Mouse (Mus musculus): Measurements from ENCODE around the gene Sult5a1. TPM values are rescaled to one million over a fixed set of nuclear protein-coding genes. Genes with fewer than 3 reads are reported as not detected.

Sult5a1 gene
- polyA plus RNA-seq, 1 experiment from 2014 or later, result 13.9 TPM

- peak; percentile 72 for TF ChIP-seq CTCF (IDR thresholded peaks at IDR 0.05; ENCODE audit: low read depth)
- no peaks in the 10 kb centered on the region for H3K9me3 ChIP-seq (replicated peaks; ENCODE audit: low read length)
- no peaks in the 10 kb centered on the region for H3K27me3 ChIP-seq (ENCODE audit: insufficient read depth, low read length)
- H3K9ac ChIP-seq (ENCODE audit: low read depth, low read length), result 0 out of 2 replicates have a peak overlapping the region, but pooled peaks have one; percentile 19
- peak; percentile 93 for DNase-seq (ENCODE audit: low spot score)
- H3K27ac ChIP-seq, result no peak overlapping the region
- H3K36me3 ChIP-seq (ENCODE audit: insufficient read depth, low read length), result no peaks in the 10 kb centered on the region
- peak overlapping the region; percentile 19; the same call in 1 of the 2 replicates for H3K4me2 ChIP-seq (ENCODE audit: low read length)
- peaks cover 12% of the 10 kb centered on the region for H3K4me1 ChIP-seq (replicated peaks; ENCODE audit: insufficient read depth, low read length)
- 2% methylated on average over 9 of the region's 9 CpGs for WGBS
- ATAC-seq (replicated peaks; ENCODE audit: low FRiP score, low read depth), result no peak
- no peak overlapping the region for H3K4me3 ChIP-seq (replicated peaks; ENCODE audit: low read depth, low read length)
Observed at GRCm38 (mm10) chr8:123190678-123191077, 32.6 kb upstream of the Sult5a1 start.

- Histone ChIP-seq H3K4me2 (ENCODE audit: low read length) (no peak overlapping the region), H3K27ac (no peak overlapping the region), H3K9me3 (replicated peaks; ENCODE audit: low read length) (no peaks in the 10 kb centered on the region), H3K36me3 (ENCODE audit: insufficient read depth, low read length) (no peaks in the 10 kb centered on the region), H3K4me1 (replicated peaks; ENCODE audit: insufficient read depth, low read length) (peaks cover 13% of the 10 kb centered on the region), H3K27me3 (ENCODE audit: insufficient read depth, low read length) (no peaks in the 10 kb centered on the region), H3K4me3 (replicated peaks; ENCODE audit: low read depth, low read length) (no peak overlapping the region), H3K9ac (ENCODE audit: low read depth, low read length) (no peak overlapping the region)
- no peak for TF ChIP-seq CTCF (IDR thresholded peaks at IDR 0.05; ENCODE audit: low read depth)
- DNase-seq (ENCODE audit: low spot score) (no peak), ATAC-seq (replicated peaks; ENCODE audit: low FRiP score, low read depth) (no peak)
- WGBS, result 67% methylated on average over 7 of the region's 7 CpGs
Observed at GRCm38 (mm10) chr8:123188841-123189240, 30.7 kb upstream of the Sult5a1 start.

- H3K4me3 ChIP-seq (replicated peaks; ENCODE audit: low read depth, low read length), result no peak overlapping the region
- H3K27me3 ChIP-seq (ENCODE audit: insufficient read depth, low read length), result no peaks in the 10 kb centered on the region
- DNase-seq (ENCODE audit: low spot score) (no peak), ATAC-seq (replicated peaks; ENCODE audit: low FRiP score, low read depth) (no peak)
- H3K9me3 ChIP-seq (replicated peaks; ENCODE audit: low read length), result no peaks in the 10 kb centered on the region
- H3K36me3 ChIP-seq (ENCODE audit: insufficient read depth, low read length), result no peaks in the 10 kb centered on the region
- no peak overlapping the region for H3K9ac ChIP-seq (ENCODE audit: low read depth, low read length)
- H3K4me2 ChIP-seq (ENCODE audit: low read length), result no peak overlapping the region
- no peak for TF ChIP-seq CTCF (IDR thresholded peaks at IDR 0.05; ENCODE audit: low read depth)
- H3K27ac ChIP-seq, result no peak overlapping the region
- peaks cover 13% of the 10 kb centered on the region for H3K4me1 ChIP-seq (replicated peaks; ENCODE audit: insufficient read depth, low read length)
- WGBS, result 72% methylated on average over 2 of the region's 2 CpGs
Observed at GRCm38 (mm10) chr8:123188006-123188405, 29.9 kb upstream of the Sult5a1 start.

- H3K27me3 ChIP-seq (ENCODE audit: insufficient read depth, low read length), result no peaks in the 10 kb centered on the region
- no peaks in the 10 kb centered on the region for H3K9me3 ChIP-seq (replicated peaks; ENCODE audit: low read length)
- H3K36me3 ChIP-seq (ENCODE audit: insufficient read depth, low read length), result no peaks in the 10 kb centered on the region
- WGBS, result 19% methylated on average over 19 of the region's 19 CpGs
- peak; percentile 50; the same call in 1 of the 2 replicates for ATAC-seq (replicated peaks; ENCODE audit: low FRiP score, low read depth)
- H3K4me1 ChIP-seq (replicated peaks; ENCODE audit: insufficient read depth, low read length), result peaks cover 13% of the 10 kb centered on the region
- H3K4me3 ChIP-seq (replicated peaks; ENCODE audit: low read depth, low read length), result no peak within 1 kb of the TSS
- peak within 1 kb of the TSS; percentile 78 for H3K27ac ChIP-seq
- no peak for TF ChIP-seq CTCF (IDR thresholded peaks at IDR 0.05; ENCODE audit: low read depth)
- H3K9ac ChIP-seq (ENCODE audit: low read depth, low read length), result no peak within 1 kb of the TSS
- DNase-seq (ENCODE audit: low spot score), result peak; percentile 83
- peak within 1 kb of the TSS; percentile 1; the same call in 1 of the 2 replicates for H3K4me2 ChIP-seq (ENCODE audit: low read length)
Observed at GRCm38 (mm10) chr8:123185566-123186409, 27.7 kb upstream of the Sult5a1 start, which contains the start of gene Dpep1. Gene Dpep1, plus strand, starts transcription at chr8:123186242.

GRCm38 (mm10) chr8:123181391-123181790, 23.3 kb upstream of the Sult5a1 start:
- DNase-seq (ENCODE audit: low spot score) (no peak), ATAC-seq (replicated peaks; ENCODE audit: low FRiP score, low read depth) (no peak; the same call in 1 of the 2 replicates)
- no peaks in the 10 kb centered on the region for H3K27me3 ChIP-seq (ENCODE audit: insufficient read depth, low read length)
- H3K4me2 ChIP-seq (ENCODE audit: low read length), result no peak overlapping the region
- H3K36me3 ChIP-seq (ENCODE audit: insufficient read depth, low read length), result no peaks in the 10 kb centered on the region
- WGBS, result 48% methylated on average over 3 of the region's 3 CpGs
- peaks cover 8% of the 10 kb centered on the region for H3K4me1 ChIP-seq (replicated peaks; ENCODE audit: insufficient read depth, low read length)
- H3K4me3 ChIP-seq (replicated peaks; ENCODE audit: low read depth, low read length), result no peak overlapping the region
- no peaks in the 10 kb centered on the region for H3K9me3 ChIP-seq (replicated peaks; ENCODE audit: low read length)
- H3K9ac ChIP-seq (ENCODE audit: low read depth, low read length), result no peak overlapping the region
- H3K27ac ChIP-seq, result no peak overlapping the region
- TF ChIP-seq CTCF (IDR thresholded peaks at IDR 0.05; ENCODE audit: low read depth), result no peak

GRCm38 (mm10) chr8:123156070-123156773, 1.9 kb downstream of the Sult5a1 start:
- 84% methylated on average over 9 of the region's 9 CpGs for WGBS
- Histone ChIP-seq H3K27me3 (ENCODE audit: insufficient read depth, low read length) (no peaks in the 10 kb centered on the region), H3K4me2 (ENCODE audit: low read length) (no peak overlapping the region), H3K27ac (no peak overlapping the region), H3K36me3 (ENCODE audit: insufficient read depth, low read length) (no peaks in the 10 kb centered on the region), H3K9me3 (replicated peaks; ENCODE audit: low read length) (no peaks in the 10 kb centered on the region), H3K9ac (ENCODE audit: low read depth, low read length) (no peak overlapping the region), H3K4me3 (replicated peaks; ENCODE audit: low read depth, low read length) (no peak overlapping the region), H3K4me1 (replicated peaks; ENCODE audit: insufficient read depth, low read length) (peaks cover 7% of the 10 kb centered on the region)
- ATAC-seq (replicated peaks; ENCODE audit: low FRiP score, low read depth), result no peak
- no peak for DNase-seq (ENCODE audit: low spot score)
- TF ChIP-seq CTCF (IDR thresholded peaks at IDR 0.05; ENCODE audit: low read depth), result no peak
